Comparison of ENCODE assay signal across 25 mouse cellular contexts in genomic region chr6:3988750-3989149, GRCm38 (mm10). TPM values are rescaled to one million over a fixed set of nuclear protein-coding genes. Genes with fewer than 3 reads are reported as not detected.
DNase-seq lines count a peak whose midpoint lies in the region; ATAC-seq lines count a peak whose summit lies in the region.
"Had no signal": no experiment of that assay in that cellular context is flagged by ENCODE, and none has a peak within 500 bp of the region (broad histone marks: within the 10 kb centered on the region; RNA-seq: fewer than 3 reads in every experiment).

Gene Tfpi2, minus strand, starts transcription at chr6:3988919.

- WGBS in intestine, embryonic 14.5 days: 73% methylated on average over 3 of the region's 3 CpGs
- WGBS in liver, embryonic 13.5 days (ENCODE audit: insufficient replicate concordance): 64% methylated on average over 3 of the region's 3 CpGs
- WGBS in hindbrain, embryonic 11.5 days: 90% methylated on average over 3 of the region's 3 CpGs

- H3K9ac ChIP-seq in intestine, embryonic 14.5 days (ENCODE audit: low read length): no peak within 1 kb of the TSS
- H3K9ac ChIP-seq in liver, embryonic 13.5 days: no peak within 1 kb of the TSS
- H3K9ac ChIP-seq in hindbrain, embryonic 11.5 days (ENCODE audit: low read depth, low read length): no peak within 1 kb of the TSS
- H3K9ac ChIP-seq: embryonic facial prominence, embryonic 15.5 days; forebrain, embryonic 12.5 days; heart, embryonic 13.5 days; hindbrain, embryonic 14.5 days; lung, embryonic 14.5 days; neural tube, embryonic 12.5 days had no signal

- peak within 1 kb of the TSS; percentile 30 for H3K4me2 ChIP-seq in intestine, embryonic 14.5 days (ENCODE audit: low read length)
- H3K4me2 ChIP-seq in liver, embryonic 13.5 days: no peak within 1 kb of the TSS
- H3K4me2 ChIP-seq in hindbrain, embryonic 11.5 days (replicated peaks; ENCODE audit: low read depth, low read length): no peak within 1 kb of the TSS
- H3K4me2 ChIP-seq: embryonic facial prominence, embryonic 15.5 days; forebrain, embryonic 12.5 days; heart, embryonic 13.5 days; hindbrain, embryonic 14.5 days; lung, embryonic 14.5 days; neural tube, embryonic 12.5 days had no signal

- H3K4me1 ChIP-seq in intestine, embryonic 14.5 days (replicated peaks; ENCODE audit: control insufficient read depth, insufficient read depth, low read length): no peaks in the 10 kb centered on the region
- no peaks in the 10 kb centered on the region for H3K4me1 ChIP-seq in liver, embryonic 13.5 days (replicated peaks)
- no peaks in the 10 kb centered on the region; the same call in 1 of the 2 replicates for H3K4me1 ChIP-seq in hindbrain, embryonic 11.5 days (replicated peaks; ENCODE audit: control insufficient read depth, insufficient read depth, low read length)
- H3K4me1 ChIP-seq: embryonic facial prominence, embryonic 15.5 days; forebrain, embryonic 12.5 days; heart, embryonic 13.5 days; midbrain, embryonic 10.5 days; neural tube, embryonic 12.5 days had no signal

- no peaks in the 10 kb centered on the region for H3K27me3 ChIP-seq in intestine, embryonic 14.5 days (replicated peaks; ENCODE audit: control insufficient read depth, insufficient read depth, low read length)
- H3K27me3 ChIP-seq in liver, embryonic 13.5 days: no peaks in the 10 kb centered on the region
- no peaks in the 10 kb centered on the region for H3K27me3 ChIP-seq in hindbrain, embryonic 11.5 days (ENCODE audit: control insufficient read depth, insufficient read depth, low read length)
- H3K27me3 ChIP-seq: embryonic facial prominence, embryonic 15.5 days; forebrain, embryonic 12.5 days; heart, embryonic 13.5 days; neural tube, embryonic 12.5 days had no signal

- no peak within 1 kb of the TSS; the same call in 1 of the 2 replicates for H3K27ac ChIP-seq in intestine, embryonic 14.5 days (ENCODE audit: low read depth)
- H3K27ac ChIP-seq in liver, embryonic 13.5 days: peak within 1 kb of the TSS; percentile 3
- no peak within 1 kb of the TSS for H3K27ac ChIP-seq in hindbrain, embryonic 11.5 days (ENCODE audit: low read depth, low read length)
- H3K27ac ChIP-seq: embryonic facial prominence, embryonic 15.5 days; forebrain, embryonic 12.5 days; heart, embryonic 13.5 days; hindbrain, embryonic 14.5 days; midbrain, embryonic 10.5 days; neural tube, embryonic 12.5 days had no signal

- no peaks in the 10 kb centered on the region for H3K9me3 ChIP-seq in intestine, embryonic 14.5 days (ENCODE audit: control insufficient read depth, low read length)
- no peaks in the 10 kb centered on the region for H3K9me3 ChIP-seq in liver, embryonic 13.5 days (replicated peaks)
- no peaks in the 10 kb centered on the region for H3K9me3 ChIP-seq in hindbrain, embryonic 11.5 days (ENCODE audit: control insufficient read depth, low read length)
- H3K9me3 ChIP-seq: embryonic facial prominence, embryonic 15.5 days; forebrain, embryonic 12.5 days; heart, embryonic 13.5 days; midbrain, embryonic 10.5 days; neural tube, embryonic 12.5 days had no signal

- DNase-seq in adrenal gland, postnatal 14 days: no peak
- no peak for DNase-seq in adrenal gland, adult (ENCODE audit: inconsistent age in 2 of 2, low spot score in 1 of 2)
- no peak for DNase-seq in intestine, embryonic 14.5 days (ENCODE audit: low spot score)
- peak; percentile 46 for DNase-seq in kidney, postnatal 14 days
- no peak for DNase-seq in liver, embryonic 13.5 days
- no peak for DNase-seq in hindbrain, embryonic 11.5 days (ENCODE audit: low spot score)
- no peak for DNase-seq in urinary bladder, postnatal 10 days (ENCODE audit: low spot score)
- DNase-seq: adrenal gland, postnatal 36 days; cerebellum, adult 11-12 months; cerebellum, postnatal 36 days; gastrocnemius, postnatal 10 days; heart, adult 11 months; lung, embryonic 14.5 days; lung, postnatal 4 days; spleen, adult 18-20 months; thymus, adult 18-20 months had no signal

- H3K4me3 ChIP-seq in intestine, embryonic 14.5 days (ENCODE audit: low read depth, low read length): peak within 1 kb of the TSS; percentile 6
- H3K4me3 ChIP-seq in liver, embryonic 13.5 days (replicated peaks): 0 out of 2 replicates have a peak within 1 kb of the TSS, but pooled peaks have one; percentile 7
- H3K4me3 ChIP-seq in hindbrain, embryonic 11.5 days (ENCODE audit: low read depth, low read length): no peak within 1 kb of the TSS
- H3K4me3 ChIP-seq: embryonic facial prominence, embryonic 15.5 days; forebrain, embryonic 12.5 days; heart, embryonic 13.5 days; midbrain, embryonic 10.5 days; neural tube, embryonic 12.5 days had no signal

- no peaks in the 10 kb centered on the region for H3K36me3 ChIP-seq in intestine, embryonic 14.5 days (ENCODE audit: control insufficient read depth, insufficient read depth, low read length)
- H3K36me3 ChIP-seq in liver, embryonic 13.5 days: no peaks in the 10 kb centered on the region
- no peaks in the 10 kb centered on the region for H3K36me3 ChIP-seq in hindbrain, embryonic 11.5 days (ENCODE audit: control insufficient read depth, insufficient read depth, low read length)
- H3K36me3 ChIP-seq: embryonic facial prominence, embryonic 15.5 days; forebrain, embryonic 12.5 days; heart, embryonic 13.5 days; midbrain, embryonic 10.5 days; neural tube, embryonic 12.5 days had no signal

- peak; percentile 85 for ATAC-seq in intestine, embryonic 14.5 days (replicated peaks; ENCODE audit: low FRiP score, low TSS enrichment, low read depth)
- ATAC-seq in liver, embryonic 13.5 days (ENCODE audit: low read depth): peak; percentile 83
- ATAC-seq in erythroid progenitor cell, adult 5-6 weeks (replicated peaks; ENCODE audit: low FRiP score, poor library complexity, severe bottlenecking): no peak
- no peak for ATAC-seq in hindbrain, embryonic 11.5 days (ENCODE audit: low FRiP score)
- ATAC-seq: activated CD4-positive, CD25-positive, alpha-beta regulatory T cell, adult 4 months; CD4-positive, CD25-positive, alpha-beta regulatory T cell, adult 4 months had no signal

RNA-seq across cellular contexts. Expression of gene Tfpi2, which starts in this region (rescaled TPM):
- 5.4 and 10.8 TPM in 2 replicates for total RNA-seq in adrenal gland, postnatal 14 days (2021)
- polyA plus RNA-seq in intestine, embryonic 14.5 days (2014; fragmentation: Nextera tagmentation; extraction: Ambion mirVana): 6.3 and 8.3 TPM in 2 replicates
- polyA plus RNA-seq in liver, embryonic 13.5 days (2015; fragmentation: Nextera tagmentation; extraction: Ambion mirVana): 15.8 and 23.1 TPM in 2 replicates
- 5.9 TPM in 1 of 2 replicates, not detected in the other for total RNA-seq in erythroid progenitor cell, adult 5-6 weeks (2015; ENCODE audit: low replicate concordance)
- not detected in 2 replicates for total RNA-seq in erythroid progenitor cell, adult 5-6 weeks (2017; ENCODE audit: low replicate concordance)
- 0.97 and 1.1 TPM in 2 replicates for polyA plus RNA-seq in hindbrain, embryonic 11.5 days (2014; fragmentation: Nextera tagmentation; extraction: Ambion mirVana)
- polyA plus RNA-seq: activated CD4-positive, CD25-positive, alpha-beta regulatory T cell, adult 4 months had no signal

Comparison
In these comparisons a context has a peak if more than half of its experiments do, and no peak if none do; other contexts are left out.
1. ATAC-seq: peak in intestine, embryonic 14.5 days (single experiment) and liver, embryonic 13.5 days (single experiment); none in erythroid progenitor cell, adult 5-6 weeks (single experiment) and hindbrain, embryonic 11.5 days (single experiment).